Mouse (Mus musculus) spleen, adult 2 months (tissue): ENCODE results near the gene Gm3636. TPM values are rescaled to one million over a fixed set of nuclear protein-coding genes. Genes with fewer than 3 reads are reported as not detected.
"Not testable (repeated sequence)": the region's sequence is repeated elsewhere in the genome, so short reads cannot be mapped to it uniquely, and the experiment has no call there.

ENCODE experiments used
- DNase-seq, 2 experiments: peaks; one replicate each; pipeline versions ENCODE4 v3.0.0 to v3.0.0-alpha.2; 2012 to 2021; ENCODE audit warnings: low spot score in 2 of 2, low read depth in 1 of 2
- H3K27ac ChIP-seq: fragments of 200-500 bp; 2 replicates; pipeline ENCODE4 v1.5.1; 2012; ENCODE audit warnings: low read length, inconsistent platforms; ENCODE audit not compliant: insufficient read depth
- H3K27me3 ChIP-seq: fragments of 200-500 bp; 2 replicates; pipeline ENCODE4 v1.6.1; 2012; ENCODE audit warnings: mild to moderate bottlenecking, moderate library complexity, low read length, inconsistent platforms; ENCODE audit not compliant: control insufficient read depth, insufficient read depth
- H3K36me3 ChIP-seq: fragments of 200-500 bp; 2 replicates; pipeline ENCODE4 v1.6.1; 2012; ENCODE audit warnings: mild to moderate bottlenecking, low read length, inconsistent platforms; ENCODE audit not compliant: control insufficient read depth, insufficient read depth
- H3K4me1 ChIP-seq: fragments of 200-500 bp; 2 replicates; pipeline ENCODE4 v1.6.1; 2011; ENCODE audit warnings: inconsistent platforms; ENCODE audit not compliant: control insufficient read depth, insufficient read depth, insufficient read length
- H3K4me3 ChIP-seq: fragments of 200-500 bp; 2 replicates; pipeline ENCODE4 v1.5.1; 2011; ENCODE audit warnings: mild to moderate bottlenecking, inconsistent platforms; ENCODE audit not compliant: insufficient read depth, insufficient read length; ENCODE audit errors: extremely low read depth
- WGBS: fragments of 180-500 bp; shearing (Covaris S2); methylation state at CpG from one replicate; pipeline ENCODE4 v1.1.7; 2018; 5-methylcytosine and 5-hydroxymethylcytosine counted together
- polyA plus RNA-seq: library from polyadenylated mRNA; depleted of rRNA; stranded (reverse); fragments of >200 nt; gene quantifications from 2 replicates; pipeline ENCODE4 v1.2.3, GENCODE M21; 2012; rRNA removed

Gm3636 gene
- polyA plus RNA-seq = 0.23 and 0.41 TPM in 2 replicates

GRCm38 (mm10) chr14:6742232-6742631 is at the start of gene Gm3636:
Gene Gm3636 (minus strand): TSS chr14:6742332.
- H3K4me3 ChIP-seq, H3K27me3 ChIP-seq, H3K27ac ChIP-seq, DNase-seq, H3K36me3 ChIP-seq, H3K4me1 ChIP-seq: not testable (repeated sequence)
- no CpG with 5 or more reads among the region's 2 CpGs for WGBS

- not testable (repeated sequence) for H3K36me3 ChIP-seq, H3K4me1 ChIP-seq, DNase-seq, H3K4me3 ChIP-seq, H3K27me3 ChIP-seq, H3K27ac ChIP-seq
- 67% methylated on average over 1 of the region's 1 CpGs for WGBS
These were observed 32.2 kb upstream of the Gm3636 start, which contains the start of gene Gm8362 for GRCm38 (mm10) chr14:6774311-6774710. Gene Gm8362 (minus strand): TSS chr14:6774411.

- WGBS = 3% methylated on average over 4 of the region's 13 CpGs
- not testable (repeated sequence) for H3K27me3 ChIP-seq, H3K27ac ChIP-seq, H3K4me1 ChIP-seq, H3K36me3 ChIP-seq
- peak in 1 of 2 experiments; percentile 2 for DNase-seq
- peak overlapping the region; percentile 18; the same call in 1 of the 2 replicates for H3K4me3 ChIP-seq
These were observed 15.1 kb upstream of the Gm3636 start for GRCm38 (mm10) chr14:6757231-6757536.

- not testable (repeated sequence) for H3K36me3 ChIP-seq, H3K27me3 ChIP-seq, DNase-seq, H3K27ac ChIP-seq, H3K4me1 ChIP-seq
- peak overlapping the region; percentile 27; the same call in 1 of the 2 replicates for H3K4me3 ChIP-seq
- under 1% methylated on average over 25 of the region's 67 CpGs for WGBS
These were observed 14.5 kb upstream of the Gm3636 start for GRCm38 (mm10) chr14:6756384-6757230.

GRCm38 (mm10) chr14:6720151-6720550 is 22.0 kb downstream of the Gm3636 start, which contains the start of gene Gm8050:
Gene Gm8050 (minus strand): TSS chr14:6720251.
- 63% methylated on average over 1 of the region's 2 CpGs for WGBS
- not testable (repeated sequence) for H3K27me3 ChIP-seq, H3K4me1 ChIP-seq, H3K27ac ChIP-seq, H3K36me3 ChIP-seq, H3K4me3 ChIP-seq, DNase-seq

Other genes starting within 250 kb of the Gm3636 start
- gene Gm8356, start 205.0 kb downstream of the Gm3636 start, polyA plus RNA-seq = not detected in 2 replicates
- 0.11 TPM in 1 of 2 replicates, not detected in the other for gene Gm3629, start 151.7 kb downstream of the Gm3636 start, polyA plus RNA-seq
- gene Gm3460, start 119.9 kb downstream of the Gm3636 start, polyA plus RNA-seq = not detected in 2 replicates
- not detected in 2 replicates for gene Gm10251, start 58.2 kb downstream of the Gm3636 start, polyA plus RNA-seq
- not detected in 2 replicates for gene Gm8050, start 22.1 kb downstream of the Gm3636 start, polyA plus RNA-seq
- gene Gm8362, start 32.1 kb upstream of the Gm3636 start, polyA plus RNA-seq = not detected in 2 replicates
- gene Gm3642, start 98.0 kb upstream of the Gm3636 start, polyA plus RNA-seq = not detected in 2 replicates
- gene Gm3667, start 147.6 kb upstream of the Gm3636 start, polyA plus RNA-seq = not detected in 2 replicates
- gene Gm6356, start 231.5 kb upstream of the Gm3636 start, polyA plus RNA-seq = not detected in 2 replicates